Mouse (Mus musculus) heart, adult 2 months (tissue): Measurements from ENCODE around the gene 1700029I15Rik. TPM values are rescaled to one million over a fixed set of nuclear protein-coding genes. Genes with fewer than 3 reads are reported as not detected.

Source experiments
- DNase-seq, 2 experiments: peaks; one replicate each; pipeline ENCODE4 v3.0.0; 2021
- H3K27ac ChIP-seq: fragments of 200-600 bp; 2 replicates; pipeline ENCODE4 v1.8.1; 2022
- H3K27me3 ChIP-seq: fragments of 200-500 bp; 2 replicates; pipeline ENCODE4 v1.6.1; 2012; ENCODE audit warnings: mild to moderate bottlenecking, low read length, inconsistent platforms, mixed read lengths; ENCODE audit not compliant: control insufficient read depth, insufficient read depth
- H3K36me3 ChIP-seq: fragments of 200-500 bp; 2 replicates; pipeline ENCODE4 v1.6.1; 2012; ENCODE audit warnings: low read length, inconsistent platforms; ENCODE audit not compliant: control insufficient read depth, insufficient read depth
- H3K4me1 ChIP-seq: fragments of 200-500 bp; 2 replicates; pipeline ENCODE4 v1.6.1; 2011; ENCODE audit warnings: low read length; ENCODE audit not compliant: control insufficient read depth, insufficient read depth
- H3K4me3 ChIP-seq: fragments of 200-600 bp; 2 replicates; pipeline ENCODE4 v1.8.1; 2022
- H3K79me2 ChIP-seq: fragments of 200-500 bp; replicated peaks from 2 replicates; pipeline ENCODE4 v1.6.1; 2012; ENCODE audit warnings: mild to moderate bottlenecking, inconsistent platforms, low read length, moderate library complexity, mixed read lengths; ENCODE audit not compliant: control insufficient read depth, insufficient read depth
- H3K9ac ChIP-seq: fragments of 200-500 bp; 2 replicates; pipeline ENCODE4 v1.6.1; 2012; ENCODE audit warnings: low read depth, mild to moderate bottlenecking, control low read depth, inconsistent platforms, low read length, mixed read lengths
- CTCF ChIP-seq: fragments of 200-600 bp; IDR thresholded peaks from 2 replicates; pipeline ENCODE4 v1.8.1; 2022; ENCODE audit warnings: antibody characterized with exemption, mild to moderate bottlenecking, moderate library complexity
- EP300 ChIP-seq: fragments of 200-500 bp; IDR thresholded peaks from 2 replicates; pipeline ENCODE4 v1.6.1; 2011; ENCODE audit warnings: low read depth, low read length, control low read depth; ENCODE audit not compliant: insufficient read depth
- POLR2A ChIP-seq: fragments of 200-500 bp; IDR thresholded peaks from 2 replicates; pipeline ENCODE4 v1.6.1; 2011; ENCODE audit warnings: mild to moderate bottlenecking, low read depth, low read length, control low read depth; ENCODE audit not compliant: insufficient read depth
- WGBS: fragments of 180-500 bp; shearing (Covaris S2); methylation state at CpG from one replicate; pipeline ENCODE4 v1.1.7; 2018; 5-methylcytosine and 5-hydroxymethylcytosine counted together
- intact Hi-C: fragments of 180-260 bp; cut with DNase I; formaldehyde crosslinking; loops from one replicate; pipeline ENCODE4 v1.15.1; 2025
- microRNA-seq, 2 experiments: library from miRNA; unstranded; fragments of <30 nt; microRNA quantifications; one replicate each; pipeline ENCODE4 v1.2.0; 2021
- polyA plus RNA-seq: library from polyadenylated mRNA; depleted of rRNA; stranded (reverse); fragments of >200 nt; gene quantifications from 2 replicates; pipeline ENCODE4 v1.2.3, GENCODE M21; 2012; rRNA removed
- total RNA-seq, 2 experiments: library from RNA; stranded (reverse); gene quantifications; 2 replicates each; pipeline ENCODE4 v1.2.3; 2021

1700029I15Rik gene
- total and polyA plus RNA-seq, 3 experiments, result 0.63 to 2.8 (median 1.1) TPM

- H3K79me2 ChIP-seq, result peaks cover 3% of the 10 kb centered on the region; the same call in 1 of the 2 replicates
- under 1% methylated on average over 76 of the region's 76 CpGs for WGBS
- peaks cover 26% of the 10 kb centered on the region for H3K4me1 ChIP-seq
- H3K9ac ChIP-seq, result peak within 1 kb of the TSS; percentile 98
- intact Hi-C loops, result loop anchor here (1.0 to 5.0 kb wide), 3 partner anchors 26 to 251 kb away; partner anchors contain the start of genes Large2 and Pex16
- H3K27ac ChIP-seq, result peak within 1 kb of the TSS; percentile 85
- DNase-seq, result peak; percentile 97 to 99
- no peaks in the 10 kb centered on the region for H3K27me3 ChIP-seq
- TF ChIP-seq EP300 (peak; percentile 74), POLR2A (peak; percentile 91), CTCF (no peak; the same call in 1 of the 2 replicates)
- H3K4me3 ChIP-seq, result peak within 1 kb of the TSS; percentile 89
- H3K36me3 ChIP-seq, result peaks cover 7% of the 10 kb centered on the region
Measured at GRCm38 (mm10) chr2:92433578-92434374, 51.4 kb downstream of the 1700029I15Rik start, which contains the start of gene Cry2. TSS of gene Cry2 (minus strand) at chr2:92434043.

GRCm38 (mm10) chr2:92434375-92434745, 52.0 kb downstream of the 1700029I15Rik start:
- no peaks in the 10 kb centered on the region for H3K27me3 ChIP-seq
- intact Hi-C loops, result loop anchor here (1.0 to 5.0 kb wide), 3 partner anchors 25 to 252 kb away; partner anchors contain the start of genes Large2 and Pex16
- peak overlapping the region; percentile 59 for H3K4me3 ChIP-seq
- H3K79me2 ChIP-seq, result peaks cover 3% of the 10 kb centered on the region; the same call in 1 of the 2 replicates
- no peak for DNase-seq
- 1% methylated on average over 12 of the region's 12 CpGs for WGBS
- peaks cover 23% of the 10 kb centered on the region for H3K4me1 ChIP-seq
- H3K36me3 ChIP-seq, result peaks cover 7% of the 10 kb centered on the region
- H3K9ac ChIP-seq, result peak overlapping the region; percentile 40
- TF ChIP-seq CTCF (no peak), EP300 (no peak), POLR2A (no peak)
- H3K27ac ChIP-seq, result peak overlapping the region; percentile 78

DNA sequence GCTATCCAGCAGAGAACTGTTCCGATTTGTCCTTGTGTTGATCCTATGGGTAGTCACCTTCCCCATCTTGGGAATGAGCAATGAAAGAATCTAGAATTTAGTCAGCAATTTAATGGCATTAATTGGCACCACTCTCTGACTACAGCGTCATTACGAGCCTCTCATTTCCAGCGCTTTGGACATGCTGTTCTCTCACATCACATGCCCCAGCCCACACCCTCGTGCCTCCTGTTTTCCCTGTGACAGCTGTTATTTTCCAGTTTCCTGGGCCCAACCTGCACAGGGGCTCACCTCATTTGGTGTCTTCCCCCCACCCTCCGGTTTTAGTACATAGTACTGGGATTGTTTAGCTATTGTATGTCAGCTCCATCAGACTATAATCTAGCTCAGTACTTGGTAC, 52.7 kb downstream of the 1700029I15Rik start:
- H3K27ac ChIP-seq, result peak overlapping the region; percentile 78; the same call in 1 of the 2 replicates
- WGBS, result 42% methylated on average over 6 of the region's 6 CpGs
- no peaks in the 10 kb centered on the region for H3K27me3 ChIP-seq
- intact Hi-C loops, result loop anchor here (2.0 to 5.0 kb wide), 2 partner anchors 60 to 378 kb away; partner anchors contain the start of genes Large2 and Pex16
- no peak overlapping the region for H3K4me3 ChIP-seq
- peaks cover 19% of the 10 kb centered on the region for H3K4me1 ChIP-seq
- TF ChIP-seq EP300, result no peak
- TF ChIP-seq CTCF, result no peak
- TF ChIP-seq POLR2A, result no peak
- H3K36me3 ChIP-seq, result peaks cover 6% of the 10 kb centered on the region
- peaks cover 3% of the 10 kb centered on the region; the same call in 1 of the 2 replicates for H3K79me2 ChIP-seq
- no peak for DNase-seq
- peak overlapping the region; percentile 40; the same call in 1 of the 2 replicates for H3K9ac ChIP-seq

Small RNAs within 50 kb of the gene (microRNA-seq; reads per million reads assigned to microRNA genes)
- gene Mir7000, result 0 reads per million in 2 experiments

Other genes starting within 250 kb of the 1700029I15Rik start
- 10 to 100 TPM; 19.6 to 23.1 TPM for gene Pex16, start 7.9 kb upstream of the 1700029I15Rik start, total RNA-seq
- 35.6 and 36.8 TPM in 2 replicates for gene Pex16, start 7.9 kb upstream of the 1700029I15Rik start, polyA plus RNA-seq
- not detected for gene Large2, start 7.7 kb upstream of the 1700029I15Rik start, total RNA-seq
- 0.50 and 0.84 TPM in 2 replicates for gene Large2, start 7.7 kb upstream of the 1700029I15Rik start, polyA plus RNA-seq
- gene Mapk8ip1, start 18.7 kb downstream of the 1700029I15Rik start, total RNA-seq, result 1 to 10 TPM; 3.8 to 4.5 TPM
- gene Mapk8ip1, start 18.7 kb downstream of the 1700029I15Rik start, polyA plus RNA-seq, result 6.9 and 7.1 TPM in 2 replicates
- gene Cry2, start 51.5 kb downstream of the 1700029I15Rik start, total RNA-seq, result 10 to 100 TPM; 12.7 to 29.3 TPM
- gene Cry2, start 51.5 kb downstream of the 1700029I15Rik start, polyA plus RNA-seq, result 19.1 and 24.5 TPM in 2 replicates
- 1 to 10 TPM; 5.6 to 6.2 TPM for gene Slc35c1, start 78.0 kb downstream of the 1700029I15Rik start, total RNA-seq
- 10.9 and 12.9 TPM in 2 replicates for gene Slc35c1, start 78.0 kb downstream of the 1700029I15Rik start, polyA plus RNA-seq
- gene Chst1, start 217.2 kb downstream of the 1700029I15Rik start, total RNA-seq, result 1 to 10 TPM; 1.7 to 2.4 TPM
- 8.1 and 8.7 TPM in 2 replicates for gene Chst1, start 217.2 kb downstream of the 1700029I15Rik start, polyA plus RNA-seq